Mouse (Mus musculus) central nervous system, embryonic 11.5 days (tissue): ENCODE results near the gene Utp4. TPM values are rescaled to one million over a fixed set of nuclear protein-coding genes. Genes with fewer than 3 reads are reported as not detected.

Experiments used
- polyA plus RNA-seq: library from polyadenylated mRNA; depleted of rRNA; stranded (reverse); fragments of >200 nt; gene quantifications from 2 replicates; pipeline ENCODE4 v1.2.3, GENCODE M21; 2012; rRNA removed

Gene Utp4
- 37.9 and 51.2 TPM in 2 replicates for polyA plus RNA-seq

GRCm38 (mm10) chr8:106893481-106894156 is at the start of gene Utp4:
TSS of gene Utp4 (plus strand) at chr8:106893636.

DNA sequence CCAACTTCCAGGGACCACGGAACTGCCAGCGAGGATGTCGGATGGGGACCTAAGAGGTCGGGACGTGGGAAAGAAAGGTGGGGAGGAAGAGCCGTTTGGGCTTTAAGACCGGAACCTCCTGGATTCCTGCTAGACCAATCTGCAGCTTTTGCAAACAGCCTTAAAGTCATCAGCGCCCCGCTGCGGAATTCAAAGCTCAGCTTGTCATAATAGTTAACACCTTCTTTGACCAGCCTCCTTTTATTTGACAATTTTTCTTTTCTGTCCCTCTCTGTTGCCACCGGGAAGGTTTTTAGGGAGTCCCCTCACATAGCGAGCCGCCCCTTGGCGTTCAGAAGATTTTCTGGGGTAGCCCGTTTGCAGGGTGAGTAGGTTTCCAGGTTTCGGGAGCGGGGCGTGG is 23.4 kb upstream of the Utp4 start, which contains the start of gene Has3:
Gene Has3, plus strand, starts transcription at position 192 of the 400 bp plus-strand sequence.

GRCm38 (mm10) chr8:106935324-106935869 is 42.0 kb downstream of the Utp4 start, which contains the start of gene Sntb2:
TSS of gene Sntb2 (plus strand) at chr8:106935750.

Other genes starting within 250 kb of the Utp4 start
- 5.9 and 6.3 TPM in 2 replicates for gene Tango6, start 210.6 kb upstream of the Utp4 start, polyA plus RNA-seq
- 1.1 and 1.5 TPM in 2 replicates for gene Has3, start 23.4 kb upstream of the Utp4 start, polyA plus RNA-seq
- gene Sntb2, start 42.1 kb downstream of the Utp4 start, polyA plus RNA-seq: 4.7 and 8.9 TPM in 2 replicates
- 42.4 and 53.2 TPM in 2 replicates for gene Vps4a, start 137.6 kb downstream of the Utp4 start, polyA plus RNA-seq
- gene Pdf, start 155.0 kb downstream of the Utp4 start, polyA plus RNA-seq: 30.3 and 31.2 TPM in 2 replicates
- gene Cog8, start 163.1 kb downstream of the Utp4 start, polyA plus RNA-seq: 28.6 and 41.6 TPM in 2 replicates
- gene Nip7, start 163.2 kb downstream of the Utp4 start, polyA plus RNA-seq: 167 and 191 TPM in 2 replicates
- gene Tmed6, start 172.0 kb downstream of the Utp4 start, polyA plus RNA-seq: 0.06 TPM in 1 of 2 replicates, not detected in the other
- 40.3 and 41.4 TPM in 2 replicates for gene Terf2, start 202.9 kb downstream of the Utp4 start, polyA plus RNA-seq